Mouse (Mus musculus) CH12.LX (cell line): Measurements from ENCODE around the gene Maml2.

Experiments used
- BHLHE40 ChIP-seq: IDR thresholded peaks from 2 replicates; pipeline ENCODE4 v1.6.1; 2011; ENCODE audit warnings: mild to moderate bottlenecking, low read depth, low read length, improper control_type of control experiment
- CTCF ChIP-seq, 2 experiments: IDR thresholded peaks in 1 of 2; conservative IDR thresholded peaks in 1 of 2; 2 replicates each; pipeline ENCODE4 v1.5.1; 2011 to 2012; ENCODE audit warnings: low read depth in 2 of 2, low read length in 2 of 2, improper control_type of control experiment in 1 of 2, inconsistent platforms in 1 of 2, mild to moderate bottlenecking in 1 of 2, moderate library complexity in 1 of 2
- KAT2A ChIP-seq: IDR thresholded peaks from 2 replicates; pipeline ENCODE4 v1.6.1; 2012; ENCODE audit warnings: low read length, improper control_type of control experiment, inconsistent platforms; ENCODE audit not compliant: insufficient replicate concordance
- MAFK ChIP-seq: IDR thresholded peaks from 2 replicates; pipeline ENCODE4 v1.6.1; 2011; ENCODE audit warnings: low read length, improper control_type of control experiment; ENCODE audit not compliant: insufficient replicate concordance
- MAX ChIP-seq: IDR thresholded peaks from 2 replicates; pipeline ENCODE4 v1.6.1; 2011; ENCODE audit warnings: low read length, improper control_type of control experiment
- RAD21 ChIP-seq: IDR thresholded peaks from 2 replicates; pipeline ENCODE4 v1.6.1; 2011; ENCODE audit warnings: low read depth, mild to moderate bottlenecking, low read length, improper control_type of control experiment, moderate library complexity
- TCF12 ChIP-seq: IDR thresholded peaks from 2 replicates; pipeline ENCODE4 v1.6.1; 2014; ENCODE audit warnings: low read depth, mild to moderate bottlenecking, inconsistent platforms, low read length, improper control_type of control experiment
- ZC3H11A ChIP-seq: IDR thresholded peaks from 2 replicates; pipeline ENCODE4 v1.6.1; 2012; ENCODE audit warnings: low read depth, mild to moderate bottlenecking, inconsistent platforms, low read length, improper control_type of control experiment

GRCm38 (mm10) chr9:13323612-13324011, 25.9 kb downstream of the Maml2 start:
- no peak for TF ChIP-seq MAFK
- no peak for TF ChIP-seq MAX
- no peak for TF ChIP-seq ZC3H11A
- no peak for TF ChIP-seq BHLHE40
- no peak for TF ChIP-seq CTCF (conservative IDR thresholded peaks at IDR 0.05 in 1 of 2, IDR thresholded peaks at IDR 0.05 in 1 of 2; ENCODE audit: low read depth in 2 of 2, low read length in 2 of 2)
- TF ChIP-seq KAT2A: no peak
- TF ChIP-seq TCF12: no peak
- TF ChIP-seq RAD21: no peak
